Mouse (Mus musculus): ENCODE results near the gene Gm3468.
A peak's percentile ranks its signal among the peaks of the same experiment; 100 is the strongest.
"Not testable (repeated sequence)": the region's sequence is repeated elsewhere in the genome, so short reads cannot be mapped to it uniquely, and the experiment has no call there.

Gm3468 gene

GRCm38 (mm10) chr14:6108272-6108925 lies at the start of gene Gm3468:
Gm3468 (minus strand) TSS chr14:6108665.
- DNase-seq (ENCODE audit: low spot score in 2 of 2): peak; percentile 44 to 62

GRCm38 (mm10) chr14:6125707-6126106 lies 17.2 kb upstream of the Gm3468 start, which contains the start of gene Gm3476:
Gm3476 (minus strand) TSS chr14:6125807.
- not testable (repeated sequence) for DNase-seq (ENCODE audit: low spot score in 2 of 2)

DNA sequence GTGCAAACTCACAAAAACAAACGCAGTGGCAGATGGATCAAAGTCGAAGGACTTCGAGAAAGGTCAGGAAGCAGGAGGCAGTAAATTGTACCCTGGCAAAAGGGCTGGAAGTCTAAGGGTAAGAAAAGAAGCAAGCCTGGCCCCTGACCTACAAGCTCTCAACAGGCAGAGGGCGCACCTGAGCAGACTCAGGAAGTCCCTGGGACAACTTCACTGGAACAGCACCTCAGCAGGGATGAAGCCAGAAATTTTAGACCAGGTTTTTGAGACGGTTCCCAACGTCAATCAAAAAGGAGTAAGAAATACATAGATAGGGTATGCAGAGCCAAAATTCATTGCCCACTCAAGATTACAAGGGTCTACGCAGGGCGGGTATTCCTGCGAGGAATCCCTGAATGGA lies 965 bp downstream of the Gm3468 start:
- not testable (repeated sequence) for DNase-seq (ENCODE audit: low spot score in 2 of 2)

GRCm38 (mm10) chr14:6093842-6094241 lies 14.6 kb downstream of the Gm3468 start, which contains the start of gene Gm8206:
Gm8206 (minus strand) TSS chr14:6093942.
- not testable (repeated sequence) for DNase-seq (ENCODE audit: low spot score in 2 of 2)

- not testable (repeated sequence) for DNase-seq (ENCODE audit: low spot score in 2 of 2)
Observed at GRCm38 (mm10) chr14:6058167-6058566, 50.3 kb downstream of the Gm3468 start, which contains the start of gene Gm6337. Gm6337 (minus strand) TSS chr14:6058267.
